Mouse (Mus musculus) lung, postnatal 36 days (tissue): Measurements from ENCODE around the gene Zfp316.
A peak's percentile ranks its signal among the peaks of the same experiment; 100 is the strongest.

Experiments used
- DNase-seq: peaks from one replicate; pipeline ENCODE4 v3.0.0; 2022; ENCODE audit warnings: mixed read lengths

The Zfp316 gene

DNA sequence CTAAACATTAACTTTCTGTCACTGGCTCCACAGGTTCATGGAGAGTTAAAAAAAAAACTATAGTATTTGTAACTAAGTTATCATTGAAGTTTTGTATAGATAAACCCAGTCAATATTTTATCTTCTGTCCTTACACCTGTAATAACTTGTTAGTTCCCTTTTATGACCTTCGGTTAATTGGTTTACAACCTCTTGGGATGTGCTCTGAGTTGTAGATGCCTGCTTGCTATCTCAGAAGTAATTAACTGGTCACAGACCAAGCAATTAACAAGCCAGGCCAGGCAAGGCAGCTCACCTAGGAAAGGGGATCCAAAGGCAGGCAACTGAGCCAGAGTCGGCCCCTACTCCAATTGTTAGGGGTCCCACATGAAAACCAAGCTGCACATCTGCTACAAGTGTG, 56.0 kb downstream of the Zfp316 start:
- no peak for DNase-seq

DNA sequence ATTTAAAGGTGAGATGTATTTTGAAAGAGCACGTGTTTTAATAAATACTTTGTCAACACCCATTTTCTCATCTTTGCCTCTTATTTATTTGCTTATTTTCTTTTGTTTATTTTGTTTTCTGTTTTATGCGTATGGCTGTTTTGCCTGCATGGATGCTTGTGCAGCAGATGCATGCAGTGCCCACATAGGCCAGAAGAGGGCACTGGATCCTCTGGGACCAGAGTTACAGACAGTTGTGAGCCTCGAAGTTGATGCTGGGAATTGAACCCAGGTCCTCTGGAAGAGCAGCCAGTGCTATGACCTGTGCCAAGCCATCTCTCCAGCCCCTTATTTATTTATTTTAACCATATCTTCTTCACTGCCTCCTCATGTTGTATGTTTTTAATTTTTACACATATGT, 64.8 kb downstream of the Zfp316 start:
- DNase-seq: peak; percentile 10
